14 mouse cellular contexts compared by ENCODE assay signal in the genomic region with DNA sequence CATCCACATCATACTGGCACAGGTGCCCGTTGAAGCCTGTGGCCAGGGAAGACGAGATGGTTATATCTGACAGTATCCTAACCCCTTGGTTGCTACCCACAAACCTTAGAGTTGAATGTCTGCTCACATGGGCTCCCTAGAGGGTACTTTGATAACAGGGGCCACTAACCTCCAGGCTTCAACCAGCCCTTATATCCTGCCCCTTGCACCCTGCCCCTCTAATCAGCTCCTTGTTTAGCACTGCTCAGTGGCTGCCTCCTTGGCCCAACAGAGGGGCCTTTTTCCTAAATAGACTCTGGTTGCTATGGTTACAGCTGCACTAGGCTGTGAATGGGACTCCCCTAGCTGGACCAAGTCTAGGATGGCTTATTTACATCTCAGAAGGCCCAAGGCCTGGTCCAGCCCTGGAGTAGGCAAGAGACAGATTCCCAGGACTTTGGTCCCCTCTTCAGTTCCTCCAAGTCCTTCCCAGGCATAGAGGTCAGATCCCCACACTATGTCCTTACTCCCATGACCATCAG. TPM values are rescaled to one million over a fixed set of nuclear protein-coding genes. Genes with fewer than 3 reads are reported as not detected.
DNase-seq lines count a peak whose midpoint lies in the region; ATAC-seq and TF ChIP-seq lines count a peak whose summit lies in the region.
"Had no signal": no experiment of that assay in that cellular context is flagged by ENCODE, and none has a peak within 500 bp of the region (broad histone marks: within the 10 kb centered on the region; RNA-seq: fewer than 3 reads in every experiment).

No protein-coding gene starts in this region.

- no peak overlapping the region for H3K4me3 ChIP-seq in neural tube, embryonic 11.5 days (ENCODE audit: low read depth, low read length)
- no peak overlapping the region for H3K4me3 ChIP-seq in forebrain, embryonic 15.5 days
- no peak overlapping the region for H3K4me3 ChIP-seq in hindbrain, postnatal 0 days (ENCODE audit: low read length)
- H3K4me3 ChIP-seq in neural tube, embryonic 14.5 days (ENCODE audit: low read depth, low read length): no peak overlapping the region
- H3K4me3 ChIP-seq: liver, embryonic 15.5 days had no signal

- no peak for TF ChIP-seq CTCF in hindbrain, postnatal 0 days (IDR thresholded peaks at IDR 0.05; ENCODE audit: low read depth)

- H3K4me1 ChIP-seq in neural tube, embryonic 11.5 days (ENCODE audit: control insufficient read depth, insufficient read depth, low read length): peaks cover 41% of the 10 kb centered on the region
- H3K4me1 ChIP-seq in forebrain, embryonic 15.5 days: peaks cover 44% of the 10 kb centered on the region
- H3K4me1 ChIP-seq in hindbrain, postnatal 0 days (ENCODE audit: insufficient read depth, low read length): peaks cover 23% of the 10 kb centered on the region
- H3K4me1 ChIP-seq in neural tube, embryonic 14.5 days (ENCODE audit: control insufficient read depth, insufficient read depth, low read length): peaks cover 27% of the 10 kb centered on the region

- H3K9me3 ChIP-seq in neural tube, embryonic 11.5 days (ENCODE audit: control insufficient read depth, low read length): no peaks in the 10 kb centered on the region
- H3K9me3 ChIP-seq in forebrain, embryonic 15.5 days: no peaks in the 10 kb centered on the region
- no peaks in the 10 kb centered on the region for H3K9me3 ChIP-seq in hindbrain, postnatal 0 days (ENCODE audit: low read length)
- no peaks in the 10 kb centered on the region for H3K9me3 ChIP-seq in neural tube, embryonic 14.5 days (ENCODE audit: control insufficient read depth, low read length)
- H3K9me3 ChIP-seq: liver, embryonic 15.5 days had no signal

- H3K9ac ChIP-seq in neural tube, embryonic 11.5 days (ENCODE audit: low read length): no peak overlapping the region
- no peak overlapping the region for H3K9ac ChIP-seq in forebrain, embryonic 15.5 days (replicated peaks)
- H3K9ac ChIP-seq in hindbrain, postnatal 0 days (replicated peaks; ENCODE audit: low read length): no peak overlapping the region
- no peak overlapping the region for H3K9ac ChIP-seq in neural tube, embryonic 14.5 days (replicated peaks; ENCODE audit: low read depth, low read length)
- H3K9ac ChIP-seq: liver, embryonic 15.5 days had no signal

- peak overlapping the region; percentile 60; the same call in 1 of the 2 replicates for H3K27ac ChIP-seq in neural tube, embryonic 11.5 days (ENCODE audit: low read depth, low read length)
- peak overlapping the region; percentile 39 for H3K27ac ChIP-seq in forebrain, embryonic 15.5 days (replicated peaks)
- peak overlapping the region; percentile 49; the same call in 1 of the 2 replicates for H3K27ac ChIP-seq in hindbrain, postnatal 0 days
- no peak overlapping the region; the same call in 1 of the 2 replicates for H3K27ac ChIP-seq in neural tube, embryonic 14.5 days (ENCODE audit: low read depth, low read length)
- H3K27ac ChIP-seq: liver, embryonic 15.5 days had no signal

- peaks cover 44% of the 10 kb centered on the region for H3K36me3 ChIP-seq in neural tube, embryonic 11.5 days (ENCODE audit: control insufficient read depth, insufficient read depth, low read length)
- peaks cover 27% of the 10 kb centered on the region for H3K36me3 ChIP-seq in forebrain, embryonic 15.5 days
- H3K36me3 ChIP-seq in hindbrain, postnatal 0 days (ENCODE audit: insufficient read depth, low read length): no peaks in the 10 kb centered on the region; the same call in 1 of the 2 replicates
- H3K36me3 ChIP-seq in neural tube, embryonic 14.5 days (ENCODE audit: control insufficient read depth, insufficient read depth, low read length): peaks cover 12% of the 10 kb centered on the region

- no peaks in the 10 kb centered on the region for H3K27me3 ChIP-seq in neural tube, embryonic 11.5 days (ENCODE audit: control insufficient read depth, insufficient read depth, low read length)
- H3K27me3 ChIP-seq in forebrain, embryonic 15.5 days: no peaks in the 10 kb centered on the region
- no peaks in the 10 kb centered on the region for H3K27me3 ChIP-seq in hindbrain, postnatal 0 days (ENCODE audit: insufficient read depth, low read length)
- no peaks in the 10 kb centered on the region for H3K27me3 ChIP-seq in neural tube, embryonic 14.5 days (ENCODE audit: control insufficient read depth, insufficient read depth, low read length)
- H3K27me3 ChIP-seq: liver, embryonic 15.5 days had no signal

- ATAC-seq in neural tube, embryonic 11.5 days (ENCODE audit: insufficient read depth, low FRiP score, low TSS enrichment): peak; percentile 56
- peak; percentile 68 for ATAC-seq in forebrain, embryonic 15.5 days (replicated peaks)
- ATAC-seq in hindbrain, postnatal 0 days: peak; percentile 55
- peak; percentile 52; the same call in 1 of the 2 replicates for ATAC-seq in neural tube, embryonic 14.5 days (ENCODE audit: low read depth)
- ATAC-seq in megakaryocyte progenitor cell, adult 5-6 weeks (replicated peaks; ENCODE audit: poor library complexity): no peak

- peak; percentile 65 for DNase-seq in neural tube, embryonic 11.5 days (ENCODE audit: low spot score)
- DNase-seq in neural tube, embryonic 10.5 days (ENCODE audit: extremely low spot score, low spot score): no peak
- DNase-seq in hindbrain, postnatal 0 days (ENCODE audit: low spot score): peak; percentile 75
- no peak for DNase-seq in urinary bladder, postnatal 10 days (ENCODE audit: low spot score)
- no peak for DNase-seq in ovary, adult 18-20 months (ENCODE audit: low spot score)
- DNase-seq: adrenal gland, postnatal 14 days; gastrocnemius, postnatal 25 days; heart, postnatal 10 days; kidney, adult 2 months; lung, postnatal 36 days had no signal

- 88% methylated on average over 2 of the region's 2 CpGs for WGBS in neural tube, embryonic 11.5 days
- 65% methylated on average over 2 of the region's 2 CpGs for WGBS in forebrain, embryonic 15.5 days
- WGBS in hindbrain, postnatal 0 days: 46% methylated on average over 2 of the region's 2 CpGs
- 78% methylated on average over 2 of the region's 2 CpGs for WGBS in neural tube, embryonic 14.5 days

- H3K4me2 ChIP-seq in neural tube, embryonic 11.5 days (ENCODE audit: low read depth): no peak overlapping the region
- no peak overlapping the region for H3K4me2 ChIP-seq in forebrain, embryonic 15.5 days (replicated peaks)
- no peak overlapping the region for H3K4me2 ChIP-seq in hindbrain, postnatal 0 days (ENCODE audit: low read depth, low read length)
- no peak overlapping the region for H3K4me2 ChIP-seq in neural tube, embryonic 14.5 days (ENCODE audit: low read depth, low read length)
- H3K4me2 ChIP-seq: liver, embryonic 15.5 days had no signal

RNA-seq across cellular contexts. Expression of gene Sec16a, which starts 33.7 kb away (rescaled TPM):
- 40.2 and 40.5 TPM in 2 replicates for polyA plus RNA-seq in neural tube, embryonic 11.5 days (2014; fragmentation: Nextera tagmentation; extraction: Ambion mirVana)
- 18.3 and 19.8 TPM in 2 replicates for polyA plus RNA-seq in forebrain, embryonic 15.5 days (2015; fragmentation: Nextera tagmentation; extraction: Ambion mirVana)
- 60.9 and 89.2 TPM in 2 replicates for total RNA-seq in hindbrain, postnatal 0 days (2014; rRNA removed)
- polyA plus RNA-seq in hindbrain, postnatal 0 days (2015; fragmentation: Nextera tagmentation; extraction: Ambion mirVana): 9.9 and 10.5 TPM in 2 replicates
- 27.2 and 35.2 TPM in 2 replicates for polyA plus RNA-seq in neural tube, embryonic 14.5 days (2014; fragmentation: Nextera tagmentation; extraction: Ambion mirVana)
- total RNA-seq in megakaryocyte progenitor cell, adult 5-6 weeks (2015): 33.9 and 48.3 TPM in 2 replicates
- total RNA-seq in megakaryocyte progenitor cell, adult 5-6 weeks (2017): 23.9 and 29.7 TPM in 2 replicates

RNA-seq across cellular contexts. Expression of gene Notch1, which starts 37.7 kb away (rescaled TPM):
- polyA plus RNA-seq in neural tube, embryonic 11.5 days (2014; fragmentation: Nextera tagmentation; extraction: Ambion mirVana): 56.9 and 60.4 TPM in 2 replicates
- 22.6 and 26.1 TPM in 2 replicates for polyA plus RNA-seq in forebrain, embryonic 15.5 days (2015; fragmentation: Nextera tagmentation; extraction: Ambion mirVana)
- total RNA-seq in hindbrain, postnatal 0 days (2014; rRNA removed): 75.2 and 75.9 TPM in 2 replicates
- polyA plus RNA-seq in hindbrain, postnatal 0 days (2015; fragmentation: Nextera tagmentation; extraction: Ambion mirVana): 9.2 and 10.0 TPM in 2 replicates
- 20.8 and 26.6 TPM in 2 replicates for polyA plus RNA-seq in neural tube, embryonic 14.5 days (2014; fragmentation: Nextera tagmentation; extraction: Ambion mirVana)
- 15.5 and 19.0 TPM in 2 replicates for total RNA-seq in megakaryocyte progenitor cell, adult 5-6 weeks (2015)
- 8.8 and 9.3 TPM in 2 replicates for total RNA-seq in megakaryocyte progenitor cell, adult 5-6 weeks (2017)

Comparison
In these comparisons a context has a peak if more than half of its experiments do, and no peak if none do; other contexts are left out.
1. DNase-seq: peak in neural tube, embryonic 11.5 days (single experiment) and hindbrain, postnatal 0 days (single experiment); none in neural tube, embryonic 10.5 days (single experiment), urinary bladder, postnatal 10 days (single experiment) and ovary, adult 18-20 months (single experiment).